Comparison of ENCODE assay signal across 11 mouse cellular contexts in genomic region chr7:130695669-130696338, GRCm38 (mm10).
DNase-seq lines count a peak whose midpoint lies in the region; ATAC-seq lines count a peak whose summit lies in the region.
"Had no signal": no experiment of that assay in that cellular context is flagged by ENCODE, and none has a peak within 500 bp of the region (broad histone marks: within the 10 kb centered on the region; RNA-seq: fewer than 3 reads in every experiment).

No protein-coding gene starts in this region.

- DNase-seq in forebrain, embryonic 10.5 days (ENCODE audit: extremely low spot score, low spot score), result no peak
- DNase-seq in forebrain, embryonic 11.5 days (ENCODE audit: low spot score), result no peak
- no peak for DNase-seq in limb, embryonic 10.5 days (ENCODE audit: low spot score)
- DNase-seq in splenic B cell, adult 2 months (ENCODE audit: low read depth, low spot score), result peak; percentile 15
- no peak for DNase-seq in left cerebral cortex, postnatal 36 days (ENCODE audit: low spot score in 2 of 2)
- DNase-seq in cerebellum, adult 11-12 months, result no peak
- DNase-seq: layer of hippocampus, postnatal 36 days; liver, postnatal 0 days had no signal

- peak overlapping the region; percentile 5; the same call in 1 of the 2 replicates for H3K4me3 ChIP-seq in forebrain, embryonic 10.5 days
- H3K4me3 ChIP-seq in forebrain, embryonic 11.5 days (ENCODE audit: low read depth, low read length), result no peak overlapping the region
- no peak overlapping the region for H3K4me3 ChIP-seq in limb, embryonic 12.5 days (replicated peaks)
- H3K4me3 ChIP-seq in limb, embryonic 10.5 days, result no peak overlapping the region
- no peak overlapping the region for H3K4me3 ChIP-seq in hindbrain, embryonic 16.5 days (ENCODE audit: low read length)

- intact Hi-C loops in left cerebral cortex, postnatal 36 days (cut with DNase I), result no loop called here

- peaks cover 78% of the 10 kb centered on the region for H3K4me1 ChIP-seq in forebrain, embryonic 10.5 days
- H3K4me1 ChIP-seq in forebrain, embryonic 11.5 days (replicated peaks; ENCODE audit: control insufficient read depth, insufficient read depth, low read length), result peaks cover 19% of the 10 kb centered on the region
- H3K4me1 ChIP-seq in limb, embryonic 12.5 days (replicated peaks), result peaks cover 53% of the 10 kb centered on the region
- H3K4me1 ChIP-seq in limb, embryonic 10.5 days, result peaks cover 61% of the 10 kb centered on the region
- H3K4me1 ChIP-seq in hindbrain, embryonic 16.5 days (ENCODE audit: control insufficient read depth, insufficient read depth, low read depth, low read length), result peaks cover 37% of the 10 kb centered on the region

- peaks cover 34% of the 10 kb centered on the region for H3K36me3 ChIP-seq in forebrain, embryonic 10.5 days (replicated peaks)
- H3K36me3 ChIP-seq in forebrain, embryonic 11.5 days (ENCODE audit: control insufficient read depth, insufficient read depth, low read length), result no peaks in the 10 kb centered on the region
- peaks cover 15% of the 10 kb centered on the region for H3K36me3 ChIP-seq in limb, embryonic 12.5 days
- H3K36me3 ChIP-seq in limb, embryonic 10.5 days, result peaks cover 18% of the 10 kb centered on the region
- H3K36me3 ChIP-seq in hindbrain, embryonic 16.5 days (ENCODE audit: control insufficient read depth, insufficient read depth, low read length), result no peaks in the 10 kb centered on the region
- H3K36me3 ChIP-seq in splenic B cell, adult 2 months (ENCODE audit: control insufficient read depth, insufficient read depth, low read length, poor library complexity, severe bottlenecking), result no peaks in the 10 kb centered on the region

- WGBS in forebrain, embryonic 10.5 days, result 85% methylated on average over 13 of the region's 13 CpGs
- 81% methylated on average over 13 of the region's 13 CpGs for WGBS in forebrain, embryonic 11.5 days
- 77% methylated on average over 13 of the region's 13 CpGs for WGBS in limb, embryonic 12.5 days
- 80% methylated on average over 13 of the region's 13 CpGs for whole genome bisulfite sequencing in limb, embryonic 10.5 days
- 68% methylated on average over 13 of the region's 13 CpGs for WGBS in hindbrain, embryonic 16.5 days

- H3K27ac ChIP-seq in forebrain, embryonic 10.5 days, result peak overlapping the region; percentile 56
- H3K27ac ChIP-seq in forebrain, embryonic 11.5 days (ENCODE audit: low read depth, low read length), result no peak overlapping the region
- peak overlapping the region; percentile 24; the same call in 1 of the 2 replicates for H3K27ac ChIP-seq in limb, embryonic 12.5 days
- no peak overlapping the region; the same call in 1 of the 2 replicates for H3K27ac ChIP-seq in limb, embryonic 10.5 days
- no peak overlapping the region for H3K27ac ChIP-seq in hindbrain, embryonic 16.5 days (ENCODE audit: low read depth, low read length)

- no peaks in the 10 kb centered on the region for H3K27me3 ChIP-seq in forebrain, embryonic 10.5 days (ENCODE audit: poor library complexity, severe bottlenecking)
- H3K27me3 ChIP-seq in forebrain, embryonic 11.5 days (ENCODE audit: control insufficient read depth, insufficient read depth, low read length), result no peaks in the 10 kb centered on the region
- no peaks in the 10 kb centered on the region for H3K27me3 ChIP-seq in limb, embryonic 12.5 days
- no peaks in the 10 kb centered on the region for H3K27me3 ChIP-seq in limb, embryonic 10.5 days (ENCODE audit: low read depth, poor library complexity, severe bottlenecking)
- H3K27me3 ChIP-seq in hindbrain, embryonic 16.5 days (replicated peaks; ENCODE audit: control insufficient read depth, insufficient read depth, low read length), result no peaks in the 10 kb centered on the region
- H3K27me3 ChIP-seq in splenic B cell, adult 2 months (ENCODE audit: control insufficient read depth, insufficient read depth, low read length, poor library complexity, severe bottlenecking), result no peaks in the 10 kb centered on the region

- no peaks in the 10 kb centered on the region for H3K9me3 ChIP-seq in forebrain, embryonic 10.5 days
- H3K9me3 ChIP-seq in forebrain, embryonic 11.5 days (ENCODE audit: control insufficient read depth, low read length), result no peaks in the 10 kb centered on the region
- H3K9me3 ChIP-seq in limb, embryonic 12.5 days, result no peaks in the 10 kb centered on the region
- H3K9me3 ChIP-seq in limb, embryonic 10.5 days (replicated peaks), result no peaks in the 10 kb centered on the region
- H3K9me3 ChIP-seq in hindbrain, embryonic 16.5 days (ENCODE audit: control insufficient read depth, low read length), result no peaks in the 10 kb centered on the region

- ATAC-seq in forebrain, embryonic 11.5 days (replicated peaks; ENCODE audit: low FRiP score), result no peak
- ATAC-seq in limb, embryonic 12.5 days (ENCODE audit: insufficient number of reproducible peaks, insufficient read depth, low FRiP score, low TSS enrichment, low read depth), result no peak
- ATAC-seq in hindbrain, embryonic 16.5 days, result no peak
- ATAC-seq: inflammation-experienced regulatory T-cells, adult 6 months; liver, postnatal 0 days had no signal

- H3K4me2 ChIP-seq in forebrain, embryonic 11.5 days (ENCODE audit: low read depth, low read length, severe bottlenecking), result no peak overlapping the region
- no peak overlapping the region for H3K4me2 ChIP-seq in limb, embryonic 12.5 days
- H3K4me2 ChIP-seq in hindbrain, embryonic 16.5 days (ENCODE audit: low read length), result peak overlapping the region; percentile 76

- no peak overlapping the region for H3K9ac ChIP-seq in forebrain, embryonic 11.5 days (ENCODE audit: low read length)
- peak overlapping the region; percentile 3; the same call in 1 of the 2 replicates for H3K9ac ChIP-seq in limb, embryonic 12.5 days (replicated peaks)
- peak overlapping the region; percentile 12; the same call in 1 of the 2 replicates for H3K9ac ChIP-seq in hindbrain, embryonic 16.5 days (ENCODE audit: low read depth, low read length)
- H3K9ac ChIP-seq: liver, postnatal 0 days had no signal

Comparison
In these comparisons a context has a peak if more than half of its experiments do, and no peak if none do; other contexts are left out.
1. H3K27ac ChIP-seq: peak in forebrain, embryonic 10.5 days (single experiment) and limb, embryonic 12.5 days (single experiment); none in forebrain, embryonic 11.5 days (single experiment), limb, embryonic 10.5 days (single experiment) and hindbrain, embryonic 16.5 days (single experiment).